Mouse (Mus musculus) left cerebral cortex, adult 8-10 months (tissue): ENCODE results near the gene Olfr792. TPM values are rescaled to one million over a fixed set of nuclear protein-coding genes. Genes with fewer than 3 reads are reported as not detected.

Experiments
- DNase-seq, 2 experiments: peaks; one replicate each; pipeline ENCODE4 v3.0.0; 2022; ENCODE audit warnings: low spot score in 2 of 2
- microRNA-seq, 2 experiments: library from miRNA; unstranded; fragments of <30 nt; microRNA quantifications; one replicate each; pipeline ENCODE4 v1.2.0; 2022
- total RNA-seq, 4 experiments: library from RNA; stranded (reverse); gene quantifications; 2 replicates each; pipeline ENCODE4 v1.2.4; 2022

The Olfr792 gene
- not detected for total RNA-seq

- DNase-seq = no peak
These were observed at the start of gene Olfr792 for GRCm38 (mm10) chr10:129538862-129539261. Gene Olfr792 (plus strand): TSS chr10:129539162.

- DNase-seq = peak in 1 of 2 experiments; percentile 43
These were observed 48.9 kb upstream of the Olfr792 start for GRCm38 (mm10) chr10:129490101-129490500.

- DNase-seq = no peak
These were observed 40.8 kb upstream of the Olfr792 start, which contains the start of gene Olfr790 for GRCm38 (mm10) chr10:129498192-129498591. Gene Olfr790 (plus strand): TSS chr10:129498492.

GRCm38 (mm10) chr10:129521492-129521891 is 17.5 kb upstream of the Olfr792 start, which contains the start of gene Olfr791:
Gene Olfr791 (plus strand): TSS chr10:129521792.
- DNase-seq = no peak

- DNase-seq = no peak
These were observed 10.4 kb downstream of the Olfr792 start for GRCm38 (mm10) chr10:129549354-129549753.

- DNase-seq = no peak
These were observed 28.4 kb downstream of the Olfr792 start, which contains the start of gene Olfr794 for GRCm38 (mm10) chr10:129567355-129567754. Gene Olfr794 (plus strand): TSS chr10:129567655.

- DNase-seq = no peak
These were observed 38.1 kb downstream of the Olfr792 start for GRCm38 (mm10) chr10:129577066-129577465.

Small RNAs within 50 kb of the gene (microRNA-seq; reads per million reads assigned to microRNA genes)
- 0 reads per million in 2 experiments for gene Gm23252

Other genes starting within 250 kb of the Olfr792 start
- not detected for gene Olfr780, start 221.0 kb upstream of the Olfr792 start, total RNA-seq
- gene Olfr781, start 210.3 kb upstream of the Olfr792 start, total RNA-seq = not detected
- gene Olfr782, start 190.3 kb upstream of the Olfr792 start, total RNA-seq = not detected
- under 1 TPM; 0.12 to 0.26 (median 0.16) TPM for gene Olfr784, start 155.1 kb upstream of the Olfr792 start, total RNA-seq
- gene Olfr785, start 133.7 kb upstream of the Olfr792 start, total RNA-seq = not detected
- not detected for gene Olfr786, start 111.9 kb upstream of the Olfr792 start, total RNA-seq
- not detected for gene Olfr787, start 77.3 kb upstream of the Olfr792 start, total RNA-seq
- not detected for gene Olfr788, start 68.2 kb upstream of the Olfr792 start, total RNA-seq
- gene Olfr789, start 54.4 kb upstream of the Olfr792 start, total RNA-seq = not detected
- not detected for gene Olfr790, start 40.7 kb upstream of the Olfr792 start, total RNA-seq
- gene Olfr791, start 17.4 kb upstream of the Olfr792 start, total RNA-seq = not detected
- not detected for gene Olfr794, start 28.5 kb downstream of the Olfr792 start, total RNA-seq
- not detected for gene Olfr796, start 73.4 kb downstream of the Olfr792 start, total RNA-seq
- not detected for gene Olfr798, start 88.8 kb downstream of the Olfr792 start, total RNA-seq
- gene Olfr799, start 98.3 kb downstream of the Olfr792 start, total RNA-seq = not detected
- not detected for gene Olfr800, start 118.5 kb downstream of the Olfr792 start, total RNA-seq
- gene Olfr801, start 134.7 kb downstream of the Olfr792 start, total RNA-seq = not detected
- under 1 TPM in 1 of 4 experiments, not detected in 3; 0.11 TPM for gene Olfr802, start 149.0 kb downstream of the Olfr792 start, total RNA-seq
- gene Olfr803, start 155.1 kb downstream of the Olfr792 start, total RNA-seq = not detected
- gene Olfr804, start 164.0 kb downstream of the Olfr792 start, total RNA-seq = not detected
- not detected for gene Olfr805, start 190.2 kb downstream of the Olfr792 start, total RNA-seq
- gene Olfr806, start 202.8 kb downstream of the Olfr792 start, total RNA-seq = not detected
- not detected for gene Olfr807, start 218.6 kb downstream of the Olfr792 start, total RNA-seq
- not detected for gene Olfr808, start 226.3 kb downstream of the Olfr792 start, total RNA-seq
- not detected for gene Olfr809, start 235.5 kb downstream of the Olfr792 start, total RNA-seq